Mouse (Mus musculus) MN1 (cell line): ENCODE measurements at regions not wholly inside any gene's neighbourhood (a gene's known extent, or its start where the extent isn't known, plus 50 kb on each side); places are given as distances from the start of the nearest gene placed in this dataset.
A peak's percentile ranks its signal among the peaks of the same experiment; 100 is the strongest.

ENCODE experiments used
- DNase-seq: peaks from one replicate; pipeline ENCODE4 v3.0.0-alpha.2; 2016; ENCODE audit warnings: low spot score

GRCm38 (mm10) chr4:110125067-110125784, 147.4 kb downstream of the Dmrta2 start:
- no peak for DNase-seq

GRCm38 (mm10) chr4:110127941-110128520, 150.2 kb downstream of the Dmrta2 start:
- DNase-seq, result no peak

- peak; percentile 71 for DNase-seq
Observed at GRCm38 (mm10) chr4:110128918-110129317, 151.1 kb downstream of the Dmrta2 start.

GRCm38 (mm10) chr4:110129518-110129917, 151.7 kb downstream of the Dmrta2 start:
- DNase-seq, result peak; percentile 90

- no peak for DNase-seq
Observed at GRCm38 (mm10) chr4:110132061-110132460, 154.2 kb downstream of the Dmrta2 start.

- DNase-seq, result peak; percentile 78
Observed at GRCm38 (mm10) chr4:110134036-110134435, 156.2 kb downstream of the Dmrta2 start.

- no peak for DNase-seq
Observed at GRCm38 (mm10) chr4:110145229-110145628, 167.4 kb downstream of the Dmrta2 start.

- DNase-seq, result no peak
Observed at GRCm38 (mm10) chr4:110152103-110152946, 174.5 kb downstream of the Dmrta2 start.
